Mouse (Mus musculus): ENCODE data around the gene Myof. TPM values are rescaled to one million over a fixed set of nuclear protein-coding genes. Genes with fewer than 3 reads are reported as not detected.

The Myof gene
- total and polyA plus RNA-seq, 2 experiments, result 0.48 to 2.1 TPM

GRCm38 (mm10) chr19:37988156-37988555 lies 55.2 kb downstream of the Myof start:
- no peak for DNase-seq (ENCODE audit: extremely low read depth, low read depth, low spot score)

GRCm38 (mm10) chr19:37985730-37986129 lies 57.6 kb downstream of the Myof start:
- Histone ChIP-seq H3K4me1 (ENCODE audit: control insufficient read depth, insufficient read depth, low read length) (no peaks in the 10 kb centered on the region), H3K79me2 (ENCODE audit: control insufficient read depth, insufficient read depth, low read length) (no peaks in the 10 kb centered on the region), H3K4me3 (ENCODE audit: insufficient read depth, low read depth, low read length) (no peak overlapping the region), H3K27ac (replicated peaks; ENCODE audit: insufficient read depth, low read depth, low read length) (no peak overlapping the region), H3K27me3 (ENCODE audit: control insufficient read depth, insufficient read depth, low read length) (no peaks in the 10 kb centered on the region), H3K9ac (ENCODE audit: low read depth, low read length) (no peak overlapping the region), H3K36me3 (ENCODE audit: control insufficient read depth, insufficient read depth, low read length) (no peaks in the 10 kb centered on the region)
- 91% methylated on average over 16 of the region's 16 CpGs for WGBS
- no peak for DNase-seq (ENCODE audit: extremely low read depth, low read depth, low spot score)
- no peak for TF ChIP-seq CTCF (IDR thresholded peaks at IDR 0.05; ENCODE audit: low read depth, low read length)

More at GRCm38 (mm10) chr19:37988156-37988555, 55.2 kb downstream of the Myof start:
- Histone ChIP-seq H3K4me1 (ENCODE audit: control insufficient read depth, insufficient read depth, low read length) (no peaks in the 10 kb centered on the region), H3K36me3 (ENCODE audit: control insufficient read depth, insufficient read depth, low read length) (no peaks in the 10 kb centered on the region), H3K27ac (replicated peaks; ENCODE audit: insufficient read depth, low read depth, low read length) (no peak overlapping the region), H3K4me3 (ENCODE audit: insufficient read depth, low read depth, low read length) (no peak overlapping the region), H3K27me3 (ENCODE audit: control insufficient read depth, insufficient read depth, low read length) (no peaks in the 10 kb centered on the region), H3K9ac (ENCODE audit: low read depth, low read length) (no peak overlapping the region), H3K79me2 (ENCODE audit: control insufficient read depth, insufficient read depth, low read length) (no peaks in the 10 kb centered on the region)
- 89% methylated on average over 4 of the region's 4 CpGs for WGBS
- TF ChIP-seq CTCF (IDR thresholded peaks at IDR 0.05; ENCODE audit: low read depth, low read length) (no peak), POLR2A (IDR thresholded peaks at IDR 0.05; ENCODE audit: extremely low read depth, insufficient read depth, low read length) (no peak)

- DNase-seq (ENCODE audit: extremely low read depth, low read depth, low spot score), result no peak
- H3K79me2 ChIP-seq (ENCODE audit: control insufficient read depth, insufficient read depth, low read length), result no peaks in the 10 kb centered on the region
- WGBS, result 91% methylated on average over 5 of the region's 5 CpGs
- no peak overlapping the region for H3K27ac ChIP-seq (replicated peaks; ENCODE audit: insufficient read depth, low read depth, low read length)
- no peak overlapping the region for H3K9ac ChIP-seq (ENCODE audit: low read depth, low read length)
- H3K4me3 ChIP-seq (ENCODE audit: insufficient read depth, low read depth, low read length), result no peak overlapping the region
- TF ChIP-seq POLR2A (IDR thresholded peaks at IDR 0.05; ENCODE audit: extremely low read depth, insufficient read depth, low read length), result no peak
- no peak for TF ChIP-seq CTCF (IDR thresholded peaks at IDR 0.05; ENCODE audit: low read depth, low read length)
- H3K27me3 ChIP-seq (ENCODE audit: control insufficient read depth, insufficient read depth, low read length), result no peaks in the 10 kb centered on the region
- no peaks in the 10 kb centered on the region for H3K36me3 ChIP-seq (ENCODE audit: control insufficient read depth, insufficient read depth, low read length)
- no peaks in the 10 kb centered on the region for H3K4me1 ChIP-seq (ENCODE audit: control insufficient read depth, insufficient read depth, low read length)
These were observed 67.4 kb downstream of the Myof start for GRCm38 (mm10) chr19:37975951-37976350.

- no peak for DNase-seq (ENCODE audit: extremely low read depth, low read depth, low spot score)
- Histone ChIP-seq H3K4me3 (ENCODE audit: insufficient read depth, low read depth, low read length) (no peak overlapping the region), H3K4me1 (ENCODE audit: control insufficient read depth, insufficient read depth, low read length) (no peaks in the 10 kb centered on the region), H3K27ac (replicated peaks; ENCODE audit: insufficient read depth, low read depth, low read length) (no peak overlapping the region), H3K36me3 (ENCODE audit: control insufficient read depth, insufficient read depth, low read length) (no peaks in the 10 kb centered on the region), H3K9ac (ENCODE audit: low read depth, low read length) (no peak overlapping the region), H3K27me3 (ENCODE audit: control insufficient read depth, insufficient read depth, low read length) (no peaks in the 10 kb centered on the region), H3K79me2 (ENCODE audit: control insufficient read depth, insufficient read depth, low read length) (no peaks in the 10 kb centered on the region)
- 95% methylated on average over 4 of the region's 4 CpGs for WGBS
- TF ChIP-seq CTCF (IDR thresholded peaks at IDR 0.05; ENCODE audit: low read depth, low read length) (no peak), POLR2A (IDR thresholded peaks at IDR 0.05; ENCODE audit: extremely low read depth, insufficient read depth, low read length) (no peak)
These were observed 72.8 kb downstream of the Myof start for GRCm38 (mm10) chr19:37970571-37970970.

GRCm38 (mm10) chr19:37970004-37970403 lies 73.4 kb downstream of the Myof start:
- no peak for DNase-seq (ENCODE audit: extremely low read depth, low read depth, low spot score)
- TF ChIP-seq CTCF (IDR thresholded peaks at IDR 0.05; ENCODE audit: low read depth, low read length) (no peak), POLR2A (IDR thresholded peaks at IDR 0.05; ENCODE audit: extremely low read depth, insufficient read depth, low read length) (no peak)
- H3K36me3 ChIP-seq (ENCODE audit: control insufficient read depth, insufficient read depth, low read length), result no peaks in the 10 kb centered on the region
- H3K9ac ChIP-seq (ENCODE audit: low read depth, low read length), result no peak overlapping the region
- H3K4me3 ChIP-seq (ENCODE audit: insufficient read depth, low read depth, low read length), result no peak overlapping the region
- 29% methylated on average over 5 of the region's 5 CpGs for WGBS
- no peaks in the 10 kb centered on the region for H3K4me1 ChIP-seq (ENCODE audit: control insufficient read depth, insufficient read depth, low read length)
- H3K27ac ChIP-seq (replicated peaks; ENCODE audit: insufficient read depth, low read depth, low read length), result no peak overlapping the region
- no peaks in the 10 kb centered on the region for H3K79me2 ChIP-seq (ENCODE audit: control insufficient read depth, insufficient read depth, low read length)
- no peaks in the 10 kb centered on the region for H3K27me3 ChIP-seq (ENCODE audit: control insufficient read depth, insufficient read depth, low read length)

- H3K79me2 ChIP-seq (ENCODE audit: control insufficient read depth, insufficient read depth, low read length), result no peaks in the 10 kb centered on the region
- no peaks in the 10 kb centered on the region for H3K27me3 ChIP-seq (ENCODE audit: control insufficient read depth, insufficient read depth, low read length)
- no peak overlapping the region for H3K4me3 ChIP-seq (ENCODE audit: insufficient read depth, low read depth, low read length)
- 69% methylated on average over 4 of the region's 4 CpGs for WGBS
- TF ChIP-seq POLR2A (IDR thresholded peaks at IDR 0.05; ENCODE audit: extremely low read depth, insufficient read depth, low read length) (no peak), CTCF (IDR thresholded peaks at IDR 0.05; ENCODE audit: low read depth, low read length) (no peak)
- no peak for DNase-seq (ENCODE audit: extremely low read depth, low read depth, low spot score)
- no peak overlapping the region for H3K9ac ChIP-seq (ENCODE audit: low read depth, low read length)
- no peaks in the 10 kb centered on the region for H3K36me3 ChIP-seq (ENCODE audit: control insufficient read depth, insufficient read depth, low read length)
- H3K27ac ChIP-seq (replicated peaks; ENCODE audit: insufficient read depth, low read depth, low read length), result no peak overlapping the region
- no peaks in the 10 kb centered on the region for H3K4me1 ChIP-seq (ENCODE audit: control insufficient read depth, insufficient read depth, low read length)
These were observed 77.5 kb downstream of the Myof start for GRCm38 (mm10) chr19:37965828-37966227.

All from liver, adult 2 months (tissue).